Mouse (Mus musculus) embryo, embryonic 10.5 days (tissue): Measurements from ENCODE around the gene Depp1.

Source experiments
- DNase-seq: peaks from one replicate; pipeline ENCODE4 v3.0.0-alpha.2; 2015; ENCODE audit warnings: low spot score

Gene Depp1

DNA sequence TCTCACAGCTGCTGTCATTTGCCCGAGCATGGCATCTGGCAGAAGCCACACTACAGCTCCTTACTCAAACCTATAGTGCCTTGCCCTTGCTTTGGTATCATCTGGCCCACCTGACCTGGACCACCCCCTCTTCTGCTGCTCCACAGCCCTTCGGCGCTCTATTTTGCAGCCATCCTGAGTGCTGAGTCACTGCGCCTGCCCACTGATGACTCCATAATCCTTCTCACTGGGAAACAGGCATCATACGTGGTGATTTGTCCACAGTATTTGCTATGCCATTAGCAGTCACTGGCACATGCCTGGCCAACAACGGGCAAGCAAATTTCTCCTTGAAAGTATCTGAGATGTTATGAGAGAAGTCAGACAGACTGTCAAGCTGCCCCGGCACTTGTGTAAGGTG lies 598 bp upstream of the Depp1 start:
- no peak for DNase-seq

- no peak for DNase-seq
Observed at GRCm38 (mm10) chr6:116651437-116652118, 1.2 kb downstream of the Depp1 start.

DNA sequence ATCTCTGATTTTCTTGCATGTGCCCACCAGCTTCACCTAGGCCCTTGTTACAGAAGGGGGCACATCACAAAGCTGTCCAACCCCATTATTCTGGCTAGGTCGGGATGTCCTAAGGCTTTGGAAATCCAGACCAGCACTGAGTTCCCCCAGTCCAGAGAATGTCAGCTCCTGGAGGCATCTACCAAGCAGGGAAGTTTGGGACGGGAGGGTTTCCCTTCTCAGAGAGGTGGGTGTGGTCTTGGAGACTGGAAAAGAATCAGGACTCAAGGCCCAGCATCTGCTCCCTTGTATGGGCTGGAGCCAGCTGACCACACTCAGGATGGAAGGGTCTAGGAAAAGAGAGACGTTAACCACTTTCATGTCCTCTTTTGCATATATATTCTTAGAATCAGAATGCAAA lies 2.8 kb downstream of the Depp1 start:
- no peak for DNase-seq

- peak; percentile 90 for DNase-seq
Observed at GRCm38 (mm10) chr6:116653684-116654454, 3.5 kb downstream of the Depp1 start.

GRCm38 (mm10) chr6:116663364-116663763 lies 13.0 kb downstream of the Depp1 start:
- DNase-seq = no peak

DNA sequence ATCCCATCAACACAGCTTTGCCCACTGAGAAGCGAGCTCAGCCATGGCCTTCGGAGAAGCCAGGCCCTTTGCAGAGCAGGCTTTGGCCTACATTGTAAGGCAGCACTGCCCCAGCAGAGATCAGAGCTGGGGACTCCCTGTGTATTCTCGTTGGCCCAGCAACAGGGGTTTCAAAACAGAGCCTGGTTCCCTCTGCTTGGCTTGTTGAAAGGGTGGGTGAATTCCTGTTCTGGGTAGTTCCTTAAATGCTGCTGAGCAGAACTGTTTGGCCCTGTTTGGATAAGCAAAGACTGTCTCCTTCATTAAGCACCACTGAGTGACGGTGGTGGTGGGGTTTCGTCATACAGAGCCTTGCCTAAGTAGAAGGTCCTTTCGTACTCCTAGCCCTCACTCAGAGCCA lies 13.6 kb downstream of the Depp1 start:
- DNase-seq = no peak

GRCm38 (mm10) chr6:116664830-116665229 lies 14.4 kb downstream of the Depp1 start:
- DNase-seq = no peak

DNA sequence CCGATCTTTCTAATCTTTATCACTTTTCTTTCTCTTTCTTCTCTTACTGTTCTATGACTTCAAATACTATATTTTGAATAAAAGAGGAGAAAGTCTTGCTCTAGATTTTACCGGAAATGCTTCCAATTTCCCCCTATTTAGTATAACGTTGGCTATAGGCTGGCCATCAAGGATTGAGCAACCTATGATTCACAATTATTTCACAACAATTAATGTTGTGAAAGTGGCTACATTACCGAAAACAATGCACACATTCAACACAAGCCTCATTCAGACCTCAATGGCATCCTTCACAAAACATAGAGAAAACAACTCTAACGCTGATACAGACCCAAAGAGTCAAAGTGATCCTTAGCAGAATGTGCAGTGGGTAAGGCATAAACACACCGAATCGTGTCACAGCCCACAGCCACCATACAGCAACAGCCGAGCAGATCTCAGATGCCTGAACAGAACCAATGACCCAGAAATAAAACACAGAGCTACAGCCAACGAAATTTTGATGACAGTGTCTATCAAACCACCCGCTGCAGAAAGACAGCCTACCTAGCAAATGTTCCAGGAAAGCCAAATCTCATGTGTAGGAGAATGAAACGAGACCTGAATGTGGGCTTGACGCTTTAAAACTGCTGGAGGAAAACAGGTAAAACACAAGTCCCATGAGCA lies 15.8 kb downstream of the Depp1 start:
- no peak for DNase-seq

- DNase-seq = peak; percentile 36
Observed at GRCm38 (mm10) chr6:116666892-116667291, 16.5 kb downstream of the Depp1 start.

DNA sequence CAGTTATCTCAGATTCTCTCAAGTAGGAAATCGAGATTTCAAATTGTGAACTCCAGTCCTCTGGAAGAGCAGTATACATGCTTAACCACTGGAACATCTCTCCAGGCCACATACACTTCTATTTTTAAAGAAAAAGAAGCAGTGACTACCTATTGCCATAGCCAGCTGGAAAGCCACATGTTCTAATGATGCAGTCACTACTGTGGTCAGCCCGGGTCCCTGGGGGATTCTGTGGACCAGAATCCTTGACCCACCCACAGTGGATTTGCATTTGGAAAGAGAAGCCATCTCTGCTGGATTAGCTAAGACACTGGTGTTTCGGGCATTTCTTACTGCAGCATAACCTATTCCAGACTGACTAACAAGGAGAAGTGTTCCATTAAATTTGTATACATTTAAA lies 17.0 kb downstream of the Depp1 start:
- no peak for DNase-seq

DNA sequence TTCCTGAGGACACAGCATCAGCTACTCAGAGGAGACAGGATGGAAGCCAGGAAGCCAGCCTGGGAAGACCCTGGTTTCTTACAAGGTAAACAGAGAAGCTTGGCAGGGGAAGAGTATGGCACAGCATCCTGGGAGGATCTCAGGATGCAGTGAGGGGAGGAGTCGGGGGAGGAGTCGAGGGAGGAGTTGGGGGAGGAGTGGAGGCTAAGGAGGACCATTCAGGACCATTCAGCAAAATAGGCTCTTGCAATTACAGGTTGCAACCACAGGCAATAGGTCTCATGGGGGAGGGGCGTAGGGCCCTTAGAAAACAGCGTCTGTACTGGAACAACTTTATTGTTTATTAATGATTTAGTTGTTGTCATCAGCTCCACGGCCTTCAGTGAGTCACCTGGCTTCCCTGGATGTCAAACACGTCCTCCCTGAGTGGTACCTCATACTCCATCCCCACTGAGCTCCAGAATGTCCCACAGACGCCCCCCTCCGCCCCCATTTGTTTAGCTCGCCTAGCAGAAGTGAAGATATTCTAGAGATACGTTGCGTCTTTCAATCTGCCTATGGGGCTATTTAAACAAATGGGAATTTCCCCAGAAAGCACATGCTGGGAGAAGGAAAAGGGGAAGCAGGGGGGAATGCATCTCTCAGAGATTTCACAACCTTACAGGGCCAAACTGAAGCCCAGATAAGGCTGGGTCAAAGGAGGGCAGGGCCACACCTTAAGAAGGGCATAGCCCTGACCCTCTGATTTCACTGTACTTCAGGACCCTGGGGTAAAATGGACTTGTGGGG lies 18.5 kb downstream of the Depp1 start:
- peak; percentile 51 for DNase-seq

DNA sequence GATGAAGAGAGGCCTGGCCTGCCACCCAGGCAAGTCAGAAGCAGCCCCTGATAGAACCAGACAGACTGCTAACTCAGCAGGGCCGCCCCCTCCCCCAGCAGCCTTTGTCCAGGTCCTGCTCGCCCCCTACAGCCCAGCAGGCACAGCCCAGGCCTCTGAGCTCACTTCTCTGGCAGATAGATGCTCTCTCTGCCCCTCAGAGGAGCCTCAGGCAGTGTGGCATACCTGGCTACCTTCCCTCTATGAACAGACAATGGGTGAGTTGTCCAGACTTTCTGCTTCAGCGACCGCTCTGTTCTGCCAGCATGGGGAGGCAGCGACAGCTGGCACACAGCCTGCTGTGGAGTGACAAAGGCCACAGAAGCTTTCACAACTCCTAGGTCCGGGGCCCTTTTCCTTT lies 19.7 kb downstream of the Depp1 start:
- DNase-seq = peak; percentile 50

- DNase-seq = peak; percentile 63
Observed at GRCm38 (mm10) chr6:116671031-116671430, 20.6 kb downstream of the Depp1 start.

GRCm38 (mm10) chr6:116671768-116672167 lies 21.4 kb downstream of the Depp1 start:
- DNase-seq = no peak

DNA sequence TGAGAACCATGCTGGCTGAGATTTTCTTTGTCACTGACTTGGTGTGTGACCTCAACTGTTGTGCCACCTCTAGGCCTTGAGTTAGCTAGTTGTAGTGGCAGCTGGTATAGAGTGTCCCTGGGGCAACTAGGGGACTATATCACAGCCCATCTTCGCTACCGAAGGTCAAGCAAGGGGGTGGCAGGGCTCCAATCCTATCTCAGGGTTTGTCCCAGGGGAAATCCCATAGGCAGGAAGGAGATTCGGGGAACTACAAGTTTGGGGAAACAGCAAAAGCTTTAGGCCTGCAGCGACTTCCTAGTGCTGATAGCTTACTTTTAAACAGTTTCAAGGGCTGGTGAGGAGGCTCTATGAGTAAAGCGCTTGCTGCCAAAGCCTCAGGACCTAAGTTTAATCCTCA lies 21.9 kb downstream of the Depp1 start:
- DNase-seq = peak; percentile 23

GRCm38 (mm10) chr6:116673471-116674282 lies 23.3 kb downstream of the Depp1 start, which contains the start of gene Rassf4:
Gene Rassf4, minus strand, starts transcription at chr6:116673952.
- peak; percentile 94 for DNase-seq

DNA sequence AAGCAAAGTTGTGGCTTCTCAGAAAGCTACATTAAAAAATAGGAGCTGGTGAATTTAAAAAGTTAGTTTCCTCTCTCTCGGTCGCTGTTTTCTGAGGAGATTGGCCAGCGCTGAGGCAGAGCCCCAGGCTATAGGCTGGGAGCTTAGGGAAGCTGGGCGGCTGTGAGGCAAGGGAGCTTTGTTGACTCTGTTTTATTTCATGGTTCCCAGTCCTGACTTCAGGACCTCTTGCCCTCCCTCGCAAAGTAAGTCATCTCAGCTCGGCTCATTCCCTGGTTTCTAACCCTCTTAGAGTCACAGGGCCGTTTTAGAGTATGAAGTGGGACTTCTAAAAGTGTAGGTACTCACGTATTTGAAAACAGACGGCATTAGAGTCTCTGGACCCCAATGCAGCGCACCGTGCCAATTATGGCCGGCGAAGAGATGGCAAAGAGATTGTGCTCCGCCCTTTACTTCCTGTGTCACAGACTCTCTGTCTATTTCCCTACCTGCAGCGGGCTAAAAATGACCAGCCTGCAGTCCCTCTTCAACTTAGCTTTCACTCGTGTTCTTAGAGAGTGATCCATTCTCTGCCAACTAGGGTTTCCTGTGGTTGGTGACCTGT lies 24.0 kb downstream of the Depp1 start:
- DNase-seq = no peak

DNA sequence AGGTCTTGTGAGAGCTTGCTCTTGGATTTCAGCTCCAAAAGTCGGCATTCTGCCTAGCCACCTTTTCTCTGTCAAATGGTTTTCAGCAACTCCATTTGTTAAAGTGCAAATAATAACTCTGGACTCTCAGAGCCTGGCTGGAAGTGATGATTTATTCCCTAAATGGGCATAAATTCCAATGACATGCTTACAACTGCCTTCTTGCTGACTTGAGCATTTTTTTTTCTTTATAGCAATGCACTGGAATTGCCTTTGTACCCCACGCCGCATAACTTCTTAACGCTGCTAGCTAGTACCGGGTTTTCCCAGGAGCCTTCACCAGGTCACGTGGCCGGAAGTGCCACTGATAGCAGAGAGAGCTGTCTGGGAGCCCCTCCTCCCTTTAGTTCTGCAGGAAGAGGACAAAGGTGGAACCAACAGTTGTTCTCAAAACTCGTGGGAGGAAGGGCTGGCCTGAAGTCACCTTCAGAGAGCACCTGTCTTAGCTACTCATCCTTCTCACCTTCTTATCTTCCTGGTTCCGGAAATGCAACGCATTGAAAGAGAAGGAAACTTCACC lies 26.0 kb downstream of the Depp1 start:
- no peak for DNase-seq

DNA sequence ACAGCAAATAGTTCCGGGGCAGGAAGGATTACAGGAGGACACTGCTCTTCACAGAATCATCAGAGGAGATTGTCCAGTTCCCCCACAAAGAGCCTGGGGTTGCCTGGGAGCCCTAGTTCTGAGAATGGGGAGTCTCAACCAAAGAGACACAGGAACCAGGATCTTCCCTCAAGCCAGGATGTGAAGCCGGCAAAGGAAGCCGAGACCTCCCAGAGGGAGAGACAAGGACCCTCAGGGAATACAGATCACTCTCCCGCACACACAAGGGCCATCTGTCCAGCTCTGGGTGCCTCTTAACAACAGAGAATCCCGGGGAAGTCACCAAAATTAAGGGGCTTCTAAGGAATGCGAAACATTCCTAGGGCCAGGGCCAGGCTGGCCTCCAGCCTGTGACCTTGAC lies 26.9 kb downstream of the Depp1 start:
- DNase-seq = no peak

GRCm38 (mm10) chr6:116679563-116680288 lies 29.3 kb downstream of the Depp1 start:
- no peak for DNase-seq
